Mouse (Mus musculus) liver (tissue): ENCODE data around the gene Cct6b.

Source experiments
- DNase-seq: peaks from one replicate; pipeline ENCODE4 v3.0.0-alpha.2; 2020; ENCODE audit warnings: mixed read lengths

Gene Cct6b

DNA sequence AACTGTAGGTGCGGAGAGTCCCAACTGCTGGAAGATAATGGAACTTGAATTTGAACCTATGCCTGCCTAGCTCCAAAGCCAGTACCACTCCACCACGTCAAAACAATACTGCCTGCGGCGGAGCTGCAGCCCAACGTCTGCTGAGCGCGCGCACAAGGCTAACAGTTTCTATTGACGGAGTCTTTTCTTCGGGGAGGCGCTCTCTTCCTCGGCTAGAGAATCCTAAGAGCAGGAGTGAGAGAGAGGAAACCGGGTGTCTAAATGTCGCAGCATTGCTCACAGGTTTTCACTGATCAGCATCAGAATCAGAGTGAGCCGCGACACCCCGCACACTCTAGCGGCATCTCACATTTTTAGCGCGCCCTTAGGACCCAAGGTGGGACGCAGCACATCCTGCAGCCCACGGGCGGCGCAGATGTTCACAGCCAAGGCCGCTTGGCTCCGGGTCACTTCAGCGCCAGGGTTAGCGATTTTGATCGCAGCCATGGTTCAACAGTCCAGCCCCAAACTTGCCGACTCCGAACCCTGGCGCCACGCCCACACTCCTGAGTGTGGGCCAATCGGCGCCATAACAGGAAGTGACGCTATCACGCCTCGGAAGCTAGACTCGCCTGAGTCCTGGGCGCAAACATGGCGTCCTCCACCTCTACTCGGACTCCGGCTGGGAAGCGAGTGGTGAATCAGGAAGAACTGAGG, at the start of gene Cct6b, which contains the start of gene Zfp830:
Gene Cct6b, minus strand, starts transcription at position 580 of the 696 bp plus-strand sequence.
Gene Zfp830, plus strand, starts transcription at position 604 of the 696 bp plus-strand sequence.
- DNase-seq, result peak; percentile 94

DNA sequence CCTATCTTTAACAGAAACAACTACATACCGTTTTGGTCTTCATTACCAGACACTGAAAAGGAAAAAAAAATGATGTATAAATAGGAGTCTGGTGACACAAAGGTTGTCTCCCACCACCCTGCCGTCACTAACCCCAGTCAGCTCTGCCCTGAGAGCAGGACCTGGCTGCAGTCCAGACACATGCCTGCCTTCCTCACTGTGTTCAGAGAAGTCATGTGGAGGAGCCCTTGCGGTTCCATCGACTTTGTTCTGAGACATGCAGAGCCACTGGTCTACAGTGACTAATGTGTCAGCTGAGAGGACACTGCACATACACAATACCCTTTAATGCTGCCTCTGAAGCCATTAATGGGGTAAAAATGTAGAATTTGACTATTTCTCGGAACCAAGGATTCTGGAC, 44.4 kb upstream of the Cct6b start:
- no peak for DNase-seq

DNA sequence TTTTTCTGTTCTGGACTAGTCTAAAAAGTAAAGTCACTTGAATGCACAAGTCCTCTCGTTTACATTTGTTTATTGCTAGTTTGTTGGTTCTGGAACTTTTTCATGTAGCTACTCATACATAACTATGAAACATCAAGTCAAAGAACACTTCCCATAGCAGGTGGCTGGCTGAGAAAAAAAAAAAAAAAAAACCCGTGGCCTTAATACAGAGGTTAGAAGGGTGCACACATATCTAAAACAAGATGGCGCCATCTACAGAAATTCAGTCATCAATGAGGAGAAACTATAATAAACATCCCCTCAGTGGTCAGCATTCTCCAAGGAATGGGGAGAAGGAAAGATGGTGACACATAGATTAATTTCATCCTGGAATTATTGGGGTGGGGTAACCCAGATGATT, 43.2 kb upstream of the Cct6b start:
- DNase-seq, result no peak

DNA sequence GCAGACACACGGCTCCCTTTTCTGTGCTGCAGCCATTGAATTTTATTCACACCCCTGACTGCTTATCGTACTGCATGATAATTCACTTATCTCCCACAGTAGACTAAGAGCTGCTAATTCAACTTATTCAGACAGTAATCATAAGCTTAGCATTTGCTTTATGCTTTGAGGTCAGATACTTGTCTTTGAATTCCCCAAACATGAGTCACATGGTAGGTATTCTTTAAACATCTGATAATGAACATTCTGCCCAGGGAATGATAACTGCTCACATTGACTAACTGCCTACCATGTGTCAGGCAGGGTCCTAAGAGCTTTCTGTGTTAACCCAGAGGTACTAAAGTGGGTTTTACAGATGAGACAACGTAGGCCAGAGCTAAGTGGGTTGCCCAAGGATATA, 42.5 kb upstream of the Cct6b start:
- no peak for DNase-seq

DNA sequence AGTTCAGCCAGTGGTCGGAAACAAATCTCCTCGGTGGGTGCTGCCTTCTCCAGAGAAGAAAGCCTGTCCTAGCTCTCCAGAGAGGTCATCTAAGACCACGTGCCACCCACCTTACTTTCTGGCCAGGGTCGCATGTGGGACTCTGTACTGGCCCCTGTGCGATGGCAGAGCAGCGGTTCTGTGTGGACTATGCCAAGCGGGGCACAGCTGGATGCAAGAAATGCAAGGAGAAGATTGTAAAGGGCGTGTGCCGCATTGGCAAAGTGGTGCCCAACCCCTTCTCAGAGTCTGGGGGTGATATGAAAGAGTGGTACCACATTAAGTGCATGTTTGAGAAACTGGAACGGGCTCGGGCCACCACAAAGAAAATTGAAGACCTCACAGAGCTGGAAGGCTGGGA, 19.3 kb upstream of the Cct6b start:
- DNase-seq, result no peak

DNA sequence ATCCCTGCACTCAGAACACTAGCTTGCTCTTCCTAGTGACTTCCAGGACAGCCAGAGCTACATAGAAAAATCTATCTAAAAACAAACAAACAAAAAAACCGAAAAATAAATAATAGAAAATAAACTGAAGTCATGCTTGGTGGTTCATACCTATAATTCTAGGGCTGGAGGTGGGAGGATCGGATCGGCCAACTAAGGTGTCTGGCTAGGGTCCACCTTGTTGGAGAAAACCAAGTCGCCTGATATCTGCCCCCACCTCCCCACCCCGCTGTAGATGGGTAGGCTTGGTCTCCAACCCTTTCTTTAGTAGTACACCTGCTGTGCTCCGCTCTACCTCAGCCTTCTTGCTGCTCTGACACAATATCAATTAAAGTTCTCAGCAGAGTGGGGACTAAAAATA, 18.1 kb upstream of the Cct6b start:
- DNase-seq, result no peak

DNA sequence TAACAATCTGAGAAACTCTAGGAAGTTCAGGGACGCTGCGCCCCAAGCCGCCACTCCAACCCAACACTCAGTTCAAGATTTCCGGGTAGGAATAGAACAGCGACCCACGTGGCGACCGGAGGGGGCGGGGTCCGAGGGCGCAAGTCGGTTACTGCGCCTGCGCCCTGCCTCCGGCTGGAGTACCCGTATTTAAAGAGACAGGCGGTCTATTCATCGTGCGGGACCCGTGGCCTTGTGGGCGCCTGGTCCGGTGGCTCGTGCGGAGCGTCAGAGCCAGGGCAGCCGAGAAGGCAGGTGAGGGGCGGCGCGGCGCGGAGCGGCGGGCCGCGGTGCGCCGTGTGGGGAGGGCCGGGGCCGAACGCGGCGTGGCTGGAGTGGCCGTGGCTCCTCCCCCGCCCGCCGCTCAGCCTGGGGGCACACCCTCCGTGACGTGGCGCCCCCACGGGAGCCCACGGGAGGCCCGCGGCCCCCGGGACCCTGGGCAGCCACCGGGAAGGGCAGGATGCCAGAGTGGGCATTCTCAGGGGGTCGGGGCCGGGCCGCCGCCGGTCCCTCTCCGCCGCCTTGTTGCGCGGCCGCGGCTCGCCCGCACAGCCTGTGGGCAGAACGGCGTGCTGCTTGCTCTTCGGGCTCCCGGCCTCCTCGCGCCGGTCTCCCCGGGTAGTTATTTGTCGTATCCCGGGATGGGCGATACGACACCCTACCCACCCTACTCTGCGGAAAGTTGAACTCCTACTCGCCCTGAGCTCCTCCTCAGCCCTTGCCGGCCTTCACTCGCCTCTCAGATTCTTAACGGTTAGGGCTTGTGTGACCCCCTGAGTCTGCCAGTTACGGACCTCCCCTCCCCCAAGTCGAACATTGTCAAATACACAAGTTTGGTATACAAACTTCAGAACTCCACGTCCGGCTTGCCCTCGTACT, 17.1 kb upstream of the Cct6b start, which contains the start of gene Lig3:
Gene Lig3, plus strand, starts transcription at position 126 of the 921 bp plus-strand sequence.
- peak; percentile 93 for DNase-seq

DNA sequence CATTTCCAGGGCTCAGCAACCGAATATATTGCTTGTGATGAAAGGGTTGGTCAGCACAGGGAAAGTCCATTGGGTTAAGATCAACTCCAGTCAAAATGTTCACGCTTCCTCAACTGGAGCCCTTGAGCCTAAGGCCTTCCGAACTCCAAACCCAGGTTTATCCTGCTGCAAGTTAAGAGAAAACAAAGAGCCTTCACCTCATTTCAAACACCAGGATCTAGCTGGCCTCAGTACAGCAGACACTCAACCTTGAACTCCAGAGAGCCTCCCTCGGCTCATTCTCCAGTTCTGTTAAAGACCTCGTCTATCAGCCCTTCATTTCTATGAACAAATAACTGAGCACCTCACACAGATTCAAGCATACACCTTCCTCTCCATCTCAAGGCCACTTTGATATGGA, 16.0 kb upstream of the Cct6b start:
- no peak for DNase-seq

DNA sequence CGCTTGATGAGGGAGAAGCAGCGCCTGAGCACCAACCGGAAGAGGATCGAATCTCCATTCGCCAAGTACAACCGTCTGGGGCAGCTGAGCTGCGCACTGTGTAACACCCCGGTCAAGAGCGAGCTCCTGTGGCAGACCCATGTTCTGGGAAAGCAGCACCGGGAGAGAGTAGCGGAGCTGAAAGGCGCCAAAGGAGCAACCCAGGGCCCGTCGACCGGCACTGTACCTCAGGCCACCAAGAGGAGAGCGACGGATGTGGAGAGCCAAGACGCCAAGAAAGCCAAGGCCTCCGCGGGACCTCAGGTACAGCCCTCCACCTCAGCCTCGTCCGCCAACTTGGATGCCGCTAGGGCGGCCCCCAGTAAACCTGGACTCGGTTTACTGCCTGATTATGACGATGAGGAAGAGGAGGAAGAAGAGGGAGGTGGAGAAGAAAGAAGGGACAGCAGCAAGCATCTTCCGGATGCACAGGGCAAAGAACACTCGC, 360 bp upstream of the Cct6b start:
- DNase-seq, result peak; percentile 35

DNA sequence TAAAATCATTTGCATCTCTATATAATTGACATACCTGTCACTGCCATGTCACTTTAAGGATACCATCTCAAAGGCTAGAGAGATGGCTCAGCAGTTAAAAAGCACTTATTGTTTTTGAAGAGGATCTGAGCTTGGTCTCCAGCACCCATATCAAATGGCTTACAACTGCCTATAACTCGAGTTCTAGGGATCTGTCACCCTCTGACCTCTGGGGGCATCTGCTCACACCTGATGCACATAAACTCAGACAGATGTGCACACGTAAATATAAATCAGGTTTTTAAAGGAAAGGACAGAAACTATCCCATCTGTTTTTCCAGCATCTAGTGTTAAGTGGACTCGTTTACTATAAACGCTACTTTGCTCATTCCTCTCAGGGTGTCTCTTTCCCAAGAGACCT, 860 bp downstream of the Cct6b start:
- DNase-seq, result no peak

DNA sequence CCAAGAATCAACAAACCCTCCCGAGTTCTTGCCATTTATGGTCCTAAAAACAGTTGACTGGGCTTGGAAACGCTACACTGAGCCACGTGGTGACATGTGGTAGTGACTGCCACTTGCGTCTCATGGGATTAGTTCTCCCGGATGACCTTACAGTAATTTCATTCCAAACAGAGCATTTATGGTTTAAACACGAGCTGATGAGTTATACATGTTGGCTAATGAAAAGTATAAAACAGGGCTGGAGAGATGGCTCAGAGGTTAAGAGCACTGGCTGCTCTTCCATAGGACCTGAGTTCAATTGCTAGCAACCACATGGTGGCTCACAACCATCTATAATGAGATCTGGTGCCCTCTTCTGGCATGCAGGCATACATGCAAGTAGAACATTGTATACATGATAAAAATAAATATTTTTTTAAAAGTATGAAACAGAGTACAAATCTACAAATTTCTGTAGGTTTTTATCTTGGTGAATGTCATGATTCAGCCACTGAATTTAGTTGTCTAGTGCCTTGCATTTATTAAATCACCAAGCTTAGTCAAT, 1.8 kb downstream of the Cct6b start:
- DNase-seq, result no peak

DNA sequence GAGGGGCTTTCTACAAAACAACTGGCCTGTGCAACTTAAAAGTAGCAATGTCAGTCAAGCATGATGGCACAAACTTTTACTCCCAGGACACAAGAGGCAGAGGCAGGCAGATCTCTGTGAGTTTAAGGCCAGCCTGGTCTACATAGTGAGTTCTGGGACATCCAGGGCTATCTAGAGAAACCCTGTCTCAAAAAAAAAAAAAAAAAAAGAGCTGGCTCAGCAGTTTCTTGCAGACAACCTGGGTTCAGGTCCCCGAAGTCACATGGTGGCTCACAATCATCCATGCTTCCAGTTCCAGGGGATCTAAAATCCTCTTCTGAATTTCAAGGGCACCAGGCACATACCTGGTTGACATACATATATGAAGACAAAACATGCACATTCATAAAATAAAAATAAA, 8.2 kb downstream of the Cct6b start:
- DNase-seq, result no peak

DNA sequence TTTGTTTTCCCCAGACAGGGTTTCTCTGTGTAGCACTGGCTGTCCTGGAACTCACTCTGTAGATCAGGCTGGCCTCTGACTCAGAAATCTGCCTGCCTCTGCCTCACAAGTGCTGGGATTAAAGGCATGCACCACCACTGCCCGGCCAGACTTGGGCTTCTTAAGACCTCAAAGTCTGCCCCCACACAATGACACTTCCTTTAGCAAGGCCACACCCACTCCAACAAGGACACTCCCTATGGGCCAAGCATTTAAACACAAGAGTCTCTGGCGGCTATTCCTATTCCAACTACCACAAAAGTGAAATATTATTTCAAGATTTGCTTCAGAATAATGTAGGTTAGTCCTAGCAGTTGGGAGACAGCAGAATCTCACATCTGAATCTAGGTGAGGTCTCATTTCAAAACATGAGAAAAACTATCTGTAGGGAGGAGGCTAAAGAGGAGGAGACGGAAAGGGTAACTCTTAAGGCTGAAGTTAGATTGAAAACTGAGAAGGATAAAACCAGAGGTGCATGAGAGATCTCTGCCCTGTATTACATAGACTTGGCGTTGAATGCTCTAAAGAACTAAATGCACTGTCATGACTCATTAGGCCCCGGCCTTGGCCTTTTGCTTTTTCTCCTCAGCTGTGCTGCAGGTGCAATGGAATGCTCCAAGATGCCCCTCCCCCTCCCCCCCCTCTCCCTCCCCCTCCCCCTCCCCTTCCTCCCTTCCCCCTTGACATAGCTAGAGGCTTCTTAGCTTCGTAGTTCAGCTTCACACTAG, 11.6 kb downstream of the Cct6b start:
- no peak for DNase-seq

DNA sequence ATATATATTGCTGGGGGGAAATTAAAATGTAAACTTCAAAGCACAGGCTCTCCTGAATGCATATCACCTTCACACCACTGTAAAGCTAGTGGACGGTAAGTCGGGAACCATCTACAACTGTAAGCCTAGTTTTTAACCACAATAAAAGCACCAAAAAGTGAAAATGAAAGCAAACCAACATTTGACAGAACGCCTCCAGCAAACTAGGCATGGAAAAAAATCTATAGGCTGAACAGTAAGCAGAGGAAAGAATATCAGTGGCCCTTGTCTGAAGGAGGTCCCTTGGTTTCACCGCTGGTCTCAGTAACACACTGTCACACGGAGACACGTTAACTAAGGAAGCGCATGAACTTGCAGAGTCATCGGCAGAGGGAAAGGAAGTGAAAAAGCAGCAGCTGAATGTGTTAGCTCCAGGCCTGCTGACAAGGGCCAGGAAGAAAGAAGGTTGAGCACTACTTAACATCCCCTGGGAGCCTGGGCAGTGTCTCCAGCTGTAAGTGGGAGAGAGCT, 17.2 kb downstream of the Cct6b start:
- DNase-seq, result peak; percentile 49

DNA sequence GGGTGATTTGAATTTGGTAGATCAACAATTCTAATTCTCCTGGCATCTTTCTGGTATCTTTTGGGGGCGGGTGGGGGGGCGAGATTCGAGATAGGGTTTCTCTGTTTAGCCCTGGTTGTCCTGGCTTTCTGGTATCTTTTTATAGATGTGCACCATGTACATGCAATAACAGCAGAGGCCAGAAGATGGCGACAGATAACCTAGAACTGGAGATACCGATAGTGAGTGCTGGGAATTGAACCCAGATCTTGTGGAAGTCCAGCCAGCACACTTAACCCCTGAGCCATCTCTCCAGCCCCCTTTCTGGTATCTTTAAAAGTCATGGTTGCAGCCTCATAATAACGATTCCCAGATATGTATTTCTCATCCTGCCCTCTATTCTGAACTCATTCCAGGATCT, 18.0 kb downstream of the Cct6b start:
- peak; percentile 69 for DNase-seq

DNA sequence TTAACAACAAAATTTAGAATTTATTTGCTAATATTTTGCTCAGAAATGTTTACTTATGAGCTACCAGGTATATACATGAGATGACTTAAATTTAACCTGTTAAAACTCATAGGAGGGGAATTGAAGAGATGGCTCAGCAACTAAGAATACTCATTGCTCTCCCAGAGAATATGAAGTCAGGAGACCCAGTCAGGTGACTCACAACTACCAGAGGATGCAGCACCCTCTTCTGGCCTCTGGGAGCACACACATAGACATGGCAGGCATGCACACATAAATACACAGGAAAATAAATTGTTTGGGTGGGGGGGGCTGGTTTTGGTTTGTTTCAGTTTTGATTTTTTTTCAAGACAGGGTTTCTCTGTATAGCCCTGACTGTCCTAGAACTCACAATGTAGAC, 25.1 kb downstream of the Cct6b start:
- DNase-seq, result no peak

DNA sequence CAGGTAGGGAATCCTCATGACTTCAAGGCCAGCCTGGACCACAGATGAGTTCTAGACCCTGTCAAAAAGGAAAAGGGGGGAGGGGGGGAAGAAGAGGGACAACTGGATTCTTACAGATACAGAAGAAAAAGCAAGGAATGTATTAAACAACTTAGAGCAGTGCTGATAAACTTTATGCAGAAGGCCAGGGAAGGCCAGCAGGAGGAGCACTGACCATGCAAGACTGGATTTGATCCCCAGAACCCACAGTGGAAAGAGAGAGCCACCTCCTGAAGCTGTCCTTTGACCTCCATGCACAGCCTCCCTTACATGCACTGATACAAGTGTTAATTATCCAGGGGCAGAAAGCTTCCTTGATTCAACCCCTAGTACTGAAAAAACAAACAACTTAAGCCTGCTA, 29.9 kb downstream of the Cct6b start:
- no peak for DNase-seq

DNA sequence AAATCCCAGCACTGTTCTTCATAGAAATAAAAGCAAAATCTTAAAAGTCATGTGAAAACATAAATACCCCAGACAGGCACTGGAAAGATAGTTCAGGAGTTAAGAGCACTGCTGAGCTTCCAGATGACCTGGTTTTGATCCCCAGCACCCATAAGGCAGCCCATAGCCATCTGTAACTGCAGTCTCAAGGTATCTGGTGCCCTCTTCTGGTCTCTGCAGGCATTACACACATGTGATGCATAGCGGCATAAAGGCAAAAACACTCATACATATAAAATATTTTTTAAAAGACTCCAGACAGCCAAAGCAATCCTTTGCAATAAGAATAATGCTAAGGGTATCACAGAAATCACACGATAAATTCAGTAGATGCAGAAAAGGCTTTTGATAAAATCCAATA, 37.3 kb downstream of the Cct6b start:
- no peak for DNase-seq

DNA sequence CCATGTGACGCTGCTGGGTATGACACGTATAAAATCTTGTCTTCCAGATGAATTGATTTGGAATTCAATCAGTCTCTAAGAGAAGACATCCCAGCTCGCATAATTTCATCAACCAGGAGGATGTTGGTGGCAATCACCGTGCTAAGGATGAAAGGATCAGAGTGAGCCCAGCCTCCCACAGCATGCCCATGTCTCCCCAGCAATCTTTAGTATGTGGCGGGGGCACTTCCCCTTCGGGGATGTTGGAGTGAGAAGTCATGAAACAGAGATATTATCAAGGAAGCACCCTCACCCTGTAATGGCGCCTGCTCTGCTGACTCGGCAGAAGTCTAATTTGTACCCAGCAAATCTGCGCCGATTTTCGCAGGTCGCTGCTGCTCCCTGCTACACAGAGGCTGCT, 44.8 kb downstream of the Cct6b start:
- DNase-seq, result no peak

DNA sequence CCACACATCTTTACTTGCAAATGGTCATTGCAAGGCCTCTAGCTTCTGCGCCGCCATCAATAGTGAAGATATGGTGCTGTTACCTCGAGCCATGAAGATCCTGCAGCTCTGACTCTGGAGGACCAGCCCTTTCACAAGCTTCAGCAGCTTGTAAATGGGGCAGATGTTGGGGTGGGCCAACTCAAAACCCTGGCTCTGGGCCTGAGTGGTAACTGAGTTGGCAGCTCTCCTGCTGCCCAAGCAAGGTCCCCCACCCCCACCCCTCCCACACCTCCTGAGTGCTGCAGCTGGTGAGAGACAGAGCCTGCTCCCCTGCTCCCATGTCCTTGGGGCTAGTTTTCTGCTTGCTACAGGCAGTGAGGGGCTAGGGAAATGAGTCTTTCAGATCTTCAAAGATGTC, 51.4 kb downstream of the Cct6b start:
- DNase-seq, result no peak

DNA sequence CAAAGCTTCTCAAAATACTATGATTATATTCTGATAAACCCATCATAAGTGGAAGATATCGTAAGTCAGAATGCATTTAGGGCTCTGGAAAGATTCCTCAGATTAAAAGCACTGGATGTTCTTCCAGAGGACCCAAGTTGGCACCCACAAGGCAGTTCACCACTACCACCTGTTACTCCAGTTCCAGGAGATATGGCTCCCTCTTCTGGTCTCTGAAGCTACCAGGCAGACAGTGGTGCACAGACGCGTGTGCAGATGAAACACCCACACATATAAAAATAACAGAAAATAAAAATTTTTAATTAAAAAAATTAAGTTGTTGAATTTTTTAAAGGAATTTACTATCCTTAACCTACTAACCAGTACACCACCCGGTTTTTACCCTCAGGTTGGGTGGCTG, 55.2 kb downstream of the Cct6b start:
- no peak for DNase-seq

DNA sequence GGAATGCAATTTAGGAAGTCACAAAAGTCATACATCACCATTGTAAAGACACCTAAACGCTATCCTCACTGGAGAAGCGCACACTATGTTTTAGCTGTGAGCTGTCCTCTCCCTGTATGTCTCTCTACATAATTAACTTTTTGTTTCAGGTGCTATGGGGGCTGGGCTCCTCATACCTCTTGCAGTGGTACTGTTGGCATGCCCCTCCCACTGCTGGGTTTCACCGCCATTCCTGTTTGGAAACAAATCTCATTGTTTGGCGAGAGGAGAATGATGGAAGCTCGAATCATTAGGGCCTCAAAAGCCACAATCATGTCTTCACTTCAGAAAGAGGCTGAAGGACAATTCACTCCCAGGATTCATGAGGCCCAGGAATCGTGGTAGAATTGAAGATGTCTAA, 59.0 kb downstream of the Cct6b start:
- no peak for DNase-seq
